Mouse (Mus musculus) midbrain, postnatal 0 days (tissue): ENCODE data around the gene Pkm. TPM values are rescaled to one million over a fixed set of nuclear protein-coding genes. Genes with fewer than 3 reads are reported as not detected.

Experiments
- ATAC-seq: fragments of 200-750 bp; cut with Nextera tagmentation; 2 replicates; pipeline ENCODE4 v1.8.0; 2017; ENCODE audit warnings: moderate number of reproducible peaks, mild to moderate bottlenecking, moderate TSS enrichment, moderate library complexity; ENCODE audit not compliant: low FRiP score
- DNase-seq: peaks from one replicate; pipeline ENCODE4 v3.0.0-alpha.2; 2015; ENCODE audit warnings: low spot score
- H3K27ac ChIP-seq: fragments of 300-500 bp; sonication (generic); 2 replicates; pipeline ENCODE4 v1.5.1; 2014; ENCODE audit warnings: low read depth, mild to moderate bottlenecking, low read length, mixed read lengths
- H3K27me3 ChIP-seq: fragments of 300-500 bp; sonication (generic); 2 replicates; pipeline ENCODE4 v1.6.1; 2014; ENCODE audit warnings: low read length, control low read depth, mixed read lengths; ENCODE audit not compliant: insufficient read depth
- H3K36me3 ChIP-seq: fragments of 300-500 bp; sonication (generic); 2 replicates; pipeline ENCODE4 v1.6.1; 2014; ENCODE audit warnings: low read length, control low read depth, mixed read lengths; ENCODE audit not compliant: insufficient read depth
- H3K4me1 ChIP-seq: fragments of 300-500 bp; sonication (generic); 2 replicates; pipeline ENCODE4 v1.6.1; 2014; ENCODE audit warnings: mild to moderate bottlenecking, control low read depth, antibody characterized with exemption, low read length, mixed read lengths; ENCODE audit not compliant: insufficient read depth
- H3K4me2 ChIP-seq: fragments of 300-500 bp; sonication (generic); 2 replicates; pipeline ENCODE4 v1.6.1; 2014; ENCODE audit warnings: low read depth, mild to moderate bottlenecking, low read length, mixed read lengths; ENCODE audit not compliant: poor library complexity, severe bottlenecking
- H3K4me3 ChIP-seq: fragments of 300-500 bp; sonication (generic); 2 replicates; pipeline ENCODE4 v1.5.1; 2014; ENCODE audit warnings: low read depth, mild to moderate bottlenecking, low read length, moderate library complexity
- H3K9ac ChIP-seq: fragments of 300-500 bp; sonication (generic); replicated peaks from 2 replicates; pipeline ENCODE4 v1.6.1; 2014; ENCODE audit warnings: mild to moderate bottlenecking, low read length, moderate library complexity, mixed read lengths; ENCODE audit not compliant: poor library complexity, severe bottlenecking
- H3K9me3 ChIP-seq: fragments of 300-500 bp; sonication (generic); 2 replicates; pipeline ENCODE4 v1.6.1; 2016; ENCODE audit warnings: low read length, control low read depth
- CTCF ChIP-seq: IDR thresholded peaks from 2 replicates; pipeline ENCODE4 v1.5.1; 2016; ENCODE audit warnings: antibody characterized with exemption, mild to moderate bottlenecking
- WGBS: fragments of 180-500 bp; shearing (Covaris S2); extraction: QIAGEN DNeasy Blood & Tissue Kit; methylation state at CpG from one replicate; pipeline ENCODE4 v1.1.7; 2014; 5-methylcytosine and 5-hydroxymethylcytosine counted together
- polyA plus RNA-seq: library from polyadenylated mRNA; unstranded; fragments of >200 nt; fragmentation: Nextera tagmentation; extraction: Ambion mirVana; gene quantifications from 2 replicates; pipeline ENCODE4 v1.2.1, GENCODE M21; 2015
- total RNA-seq: library from RNA; depleted of rRNA; stranded (reverse); fragments of >200 nt; gene quantifications from 2 replicates; pipeline ENCODE4 v1.2.3, GENCODE M21; 2014

Pkm gene
- total and polyA plus RNA-seq, 2 experiments from 2014 or later: 739 to 780 TPM

DNA sequence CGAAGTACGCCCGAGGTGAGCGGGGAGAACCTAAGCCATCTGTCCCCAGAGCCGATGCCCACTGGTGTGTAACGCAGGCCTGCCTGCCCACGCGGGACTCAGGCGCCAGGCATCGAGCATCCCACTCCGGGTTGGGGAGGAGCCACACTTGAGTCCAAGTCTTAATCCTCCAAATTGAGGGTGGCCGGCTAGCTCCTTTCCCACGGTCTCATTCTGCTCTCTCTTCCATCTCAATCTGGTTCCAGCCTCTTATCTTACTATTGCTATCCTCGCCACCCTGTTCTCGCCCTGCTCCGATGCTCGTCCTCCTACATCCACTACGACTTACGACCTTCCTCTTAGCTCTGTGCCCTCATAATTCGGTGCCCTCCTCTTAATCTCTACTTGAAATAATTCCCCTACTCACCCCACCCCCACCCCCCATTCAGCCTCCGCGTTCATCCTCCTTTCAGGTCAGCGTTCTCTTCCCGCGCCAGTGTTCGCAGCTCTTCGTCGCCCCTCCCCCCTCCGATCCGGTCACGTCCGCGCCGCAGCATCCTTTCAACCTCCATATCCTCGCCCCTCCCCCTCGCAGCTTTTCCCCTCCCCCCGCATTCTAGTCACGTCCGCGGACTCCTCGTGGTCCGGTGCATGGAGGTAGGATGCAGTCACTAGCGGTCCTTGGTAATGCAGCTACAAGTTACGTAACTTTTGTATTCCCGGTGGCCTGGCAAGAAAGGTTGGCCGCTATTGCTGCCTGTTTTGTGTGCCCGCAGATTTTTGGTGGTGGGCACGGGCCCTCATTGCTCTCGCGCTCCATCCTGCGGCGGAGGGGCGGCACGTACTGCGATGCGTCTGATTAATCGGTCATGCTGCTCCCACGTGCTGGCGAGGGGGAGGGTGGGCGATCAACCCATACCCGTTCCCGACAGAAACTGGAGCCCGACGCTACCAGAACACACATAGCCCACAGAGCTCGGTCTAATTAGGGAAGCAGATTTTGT is 758 bp downstream of the Pkm start:
- TF ChIP-seq CTCF: peak; percentile 76
- peak overlapping the region; percentile 87 for H3K9ac ChIP-seq

GRCm38 (mm10) chr9:59658146-59658545 is 2.0 kb downstream of the Pkm start:
- peak overlapping the region; percentile 56 for H3K4me2 ChIP-seq
- H3K27ac ChIP-seq: peak overlapping the region; percentile 95
- WGBS: under 1% methylated on average over 4 of the region's 4 CpGs
- no peaks in the 10 kb centered on the region for H3K9me3 ChIP-seq
- DNase-seq: no peak
- peak overlapping the region; percentile 87 for H3K9ac ChIP-seq
- H3K4me1 ChIP-seq: peaks cover 17% of the 10 kb centered on the region; the same call in 1 of the 2 replicates
- TF ChIP-seq CTCF: no peak
- H3K27me3 ChIP-seq: no peaks in the 10 kb centered on the region
- H3K4me3 ChIP-seq: peak overlapping the region; percentile 81
- no peaks in the 10 kb centered on the region for H3K36me3 ChIP-seq
- ATAC-seq: no peak

More for the DNA sequence above, 758 bp downstream of the Pkm start:
- no peaks in the 10 kb centered on the region for H3K9me3 ChIP-seq
- peaks cover 2% of the 10 kb centered on the region; the same call in 1 of the 2 replicates for H3K36me3 ChIP-seq
- WGBS: under 1% methylated on average over 65 of the region's 65 CpGs
- DNase-seq (peak; percentile 92), ATAC-seq (peak; percentile 66)
- H3K27me3 ChIP-seq: no peaks in the 10 kb centered on the region
- H3K4me2 ChIP-seq: peak overlapping the region; percentile 56
- peak overlapping the region; percentile 95 for H3K27ac ChIP-seq
- peak overlapping the region; percentile 81 for H3K4me3 ChIP-seq
- peaks cover 17% of the 10 kb centered on the region; the same call in 1 of the 2 replicates for H3K4me1 ChIP-seq

DNA sequence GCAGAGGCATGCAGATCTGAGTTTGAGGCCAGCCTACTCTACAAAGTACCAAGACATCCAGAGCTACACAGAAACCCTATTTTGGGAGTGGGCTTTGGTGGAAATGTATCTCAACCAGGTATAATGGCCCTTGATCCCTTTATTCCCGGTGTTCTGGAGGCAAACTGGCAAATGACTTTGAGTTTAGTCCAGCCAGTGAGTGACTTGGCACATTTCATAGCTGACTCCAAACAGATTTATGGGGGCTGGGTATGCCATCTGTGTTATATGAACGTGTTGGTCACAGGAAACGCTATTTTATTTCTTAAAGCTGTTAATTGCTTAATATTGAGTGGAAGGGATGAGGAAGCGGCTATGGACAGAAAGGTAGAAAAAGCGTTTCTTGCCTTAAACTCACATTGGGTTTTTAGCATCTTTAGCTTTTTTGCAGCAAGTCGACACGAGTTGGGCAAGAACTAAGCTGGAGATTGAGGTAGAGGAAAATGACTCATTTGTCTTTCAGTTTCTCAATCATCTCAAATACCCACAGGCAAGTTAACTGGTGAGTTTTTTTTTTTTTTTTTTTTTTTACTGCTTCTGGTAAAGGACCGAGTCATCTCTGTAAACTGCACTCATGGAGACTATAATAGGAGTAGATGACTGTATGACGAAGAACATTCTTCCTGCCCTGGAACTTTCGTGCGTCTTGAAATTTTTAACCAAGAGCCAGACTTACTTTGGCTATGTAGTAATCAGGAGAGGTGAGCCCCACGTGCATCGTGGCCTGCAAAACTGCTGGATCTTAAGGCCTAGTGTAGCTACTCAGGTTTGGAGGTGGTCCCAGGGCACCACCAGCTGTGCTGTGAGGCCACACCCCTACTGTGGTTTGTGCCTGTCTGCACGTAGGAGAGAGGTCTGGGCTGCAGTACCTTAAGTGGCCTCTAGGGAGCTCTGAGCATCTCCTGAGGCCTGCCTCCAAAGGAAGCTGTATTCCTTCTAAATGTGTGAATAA is 3.2 kb downstream of the Pkm start:
- DNase-seq: peak; percentile 90
- no peaks in the 10 kb centered on the region for H3K9me3 ChIP-seq
- H3K9ac ChIP-seq: no peak overlapping the region
- WGBS: 26% methylated on average over 14 of the region's 14 CpGs
- no peaks in the 10 kb centered on the region for H3K27me3 ChIP-seq
- no peak for ATAC-seq
- no peak overlapping the region for H3K27ac ChIP-seq
- H3K36me3 ChIP-seq: no peaks in the 10 kb centered on the region
- peaks cover 17% of the 10 kb centered on the region; the same call in 1 of the 2 replicates for H3K4me1 ChIP-seq
- peak overlapping the region; percentile 81; the same call in 1 of the 2 replicates for H3K4me3 ChIP-seq
- peak; percentile 85 for TF ChIP-seq CTCF
- peak overlapping the region; percentile 56 for H3K4me2 ChIP-seq

DNA sequence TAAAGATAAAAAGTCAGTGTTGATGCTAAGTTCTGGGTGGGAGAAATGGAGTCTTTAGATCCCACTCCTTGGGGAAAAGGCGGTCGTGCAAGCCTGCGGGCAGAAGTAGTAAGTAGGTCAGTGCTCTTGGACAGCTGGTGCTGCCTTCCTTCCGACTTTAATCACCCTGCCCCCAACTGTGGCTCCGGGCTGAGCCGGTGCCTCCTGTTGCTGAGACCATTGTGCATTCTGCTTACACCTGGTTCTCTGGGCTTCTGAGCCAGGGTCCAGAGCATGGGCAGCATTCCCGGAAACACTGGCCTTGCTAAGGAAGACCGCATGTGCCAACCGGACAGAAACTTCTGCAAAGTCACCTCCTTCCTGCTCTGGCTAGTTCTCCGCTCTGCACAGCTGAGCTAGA is 4.3 kb downstream of the Pkm start:
- no peak for TF ChIP-seq CTCF
- H3K36me3 ChIP-seq: no peaks in the 10 kb centered on the region
- DNase-seq: peak; percentile 59
- H3K4me2 ChIP-seq: peak overlapping the region; percentile 13; the same call in 1 of the 2 replicates
- H3K27ac ChIP-seq: peak overlapping the region; percentile 55
- H3K9me3 ChIP-seq: no peaks in the 10 kb centered on the region
- H3K4me1 ChIP-seq: peaks cover 17% of the 10 kb centered on the region; the same call in 1 of the 2 replicates
- no peak for ATAC-seq
- H3K4me3 ChIP-seq: no peak overlapping the region
- WGBS: 30% methylated on average over 10 of the region's 10 CpGs
- H3K9ac ChIP-seq: no peak overlapping the region
- no peaks in the 10 kb centered on the region for H3K27me3 ChIP-seq

GRCm38 (mm10) chr9:59661298-59661975 is 5.3 kb downstream of the Pkm start:
- DNase-seq: no peak
- ATAC-seq: no peak
- no peak for TF ChIP-seq CTCF
- Histone ChIP-seq H3K9me3 (no peaks in the 10 kb centered on the region), H3K27me3 (no peaks in the 10 kb centered on the region), H3K9ac (no peak overlapping the region), H3K4me1 (peaks cover 17% of the 10 kb centered on the region; the same call in 1 of the 2 replicates), H3K4me2 (no peak overlapping the region), H3K4me3 (no peak overlapping the region), H3K36me3 (peaks cover 8% of the 10 kb centered on the region; the same call in 1 of the 2 replicates), H3K27ac (no peak overlapping the region)
- 72% methylated on average over 6 of the region's 6 CpGs for WGBS
